Mouse (Mus musculus): ENCODE measurements around the gene Slc39a13. TPM values are rescaled to one million over a fixed set of nuclear protein-coding genes. Genes with fewer than 3 reads are reported as not detected.
A peak's percentile ranks its signal among the peaks of the same experiment; 100 is the strongest.

The Slc39a13 gene
- polyA plus RNA-seq, 1 experiment from 2014 or later: 16.1 TPM

DNA sequence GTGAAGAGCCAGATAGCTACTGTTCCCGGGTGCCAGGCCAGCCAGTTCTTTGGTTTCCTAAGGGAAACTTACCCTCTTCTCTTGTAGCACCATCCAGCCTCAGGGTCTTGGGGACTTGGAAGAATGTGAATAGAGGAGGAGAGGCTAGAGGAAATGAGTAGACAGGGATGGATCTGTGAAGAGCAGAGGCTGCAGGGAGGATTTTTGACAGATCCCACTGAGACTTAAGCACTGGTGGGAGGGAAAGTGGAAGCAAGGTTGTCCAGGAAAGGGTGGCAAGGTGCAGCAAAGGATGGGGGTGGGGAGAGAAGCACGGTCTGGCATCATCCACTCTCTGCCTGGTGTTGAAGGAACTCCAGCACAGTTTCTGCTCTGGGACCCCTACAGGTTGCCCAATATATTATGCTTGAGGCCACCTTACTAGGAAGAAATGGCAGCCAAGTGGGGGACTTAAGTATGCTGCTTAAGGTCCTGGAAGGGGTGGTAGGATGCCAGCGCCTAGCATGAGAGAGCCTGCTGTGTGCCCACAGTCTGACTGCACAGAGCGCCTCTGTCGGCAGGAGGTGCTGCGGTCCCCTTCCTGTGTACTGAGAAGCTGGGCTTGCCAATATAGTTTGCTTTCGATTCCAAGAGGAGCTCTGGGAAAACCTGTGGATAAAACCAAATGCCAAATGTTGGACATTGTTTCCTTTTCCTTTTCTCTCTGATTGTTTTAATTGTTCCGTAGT is 52.0 kb downstream of the Slc39a13 start:
- no peaks in the 10 kb centered on the region for H3K27me3 ChIP-seq (replicated peaks; ENCODE audit: control insufficient read depth, insufficient read depth, low read length)
- H3K9ac ChIP-seq (ENCODE audit: low read length): no peak overlapping the region
- no peak overlapping the region for H3K4me2 ChIP-seq (ENCODE audit: low read length)
- H3K4me1 ChIP-seq (ENCODE audit: control insufficient read depth, insufficient read depth, low read length): no peaks in the 10 kb centered on the region
- peaks cover 41% of the 10 kb centered on the region for H3K36me3 ChIP-seq (ENCODE audit: control insufficient read depth, insufficient read depth, low read length)
- no peak overlapping the region for H3K4me3 ChIP-seq (ENCODE audit: low read depth, low read length)
- WGBS: 80% methylated on average over 8 of the region's 8 CpGs
- ATAC-seq: no peak
- DNase-seq (ENCODE audit: low spot score): peak; percentile 23
- H3K9me3 ChIP-seq (replicated peaks; ENCODE audit: control insufficient read depth, low read length): no peaks in the 10 kb centered on the region
- no peak overlapping the region for H3K27ac ChIP-seq (ENCODE audit: low read depth, low read length)

GRCm38 (mm10) chr2:91015386-91015785 is 54.8 kb downstream of the Slc39a13 start:
- H3K27ac ChIP-seq (ENCODE audit: low read depth, low read length): no peak overlapping the region
- no peak for DNase-seq (ENCODE audit: low spot score)
- H3K4me1 ChIP-seq (ENCODE audit: control insufficient read depth, insufficient read depth, low read length): no peaks in the 10 kb centered on the region
- no peak overlapping the region for H3K4me3 ChIP-seq (ENCODE audit: low read depth, low read length)
- H3K36me3 ChIP-seq (ENCODE audit: control insufficient read depth, insufficient read depth, low read length): peaks cover 59% of the 10 kb centered on the region
- no peaks in the 10 kb centered on the region for H3K27me3 ChIP-seq (replicated peaks; ENCODE audit: control insufficient read depth, insufficient read depth, low read length)
- H3K9ac ChIP-seq (ENCODE audit: low read length): no peak overlapping the region
- 87% methylated on average over 4 of the region's 4 CpGs for WGBS
- no peaks in the 10 kb centered on the region for H3K9me3 ChIP-seq (replicated peaks; ENCODE audit: control insufficient read depth, low read length)
- no peak for ATAC-seq
- no peak overlapping the region for H3K4me2 ChIP-seq (ENCODE audit: low read length)

DNA sequence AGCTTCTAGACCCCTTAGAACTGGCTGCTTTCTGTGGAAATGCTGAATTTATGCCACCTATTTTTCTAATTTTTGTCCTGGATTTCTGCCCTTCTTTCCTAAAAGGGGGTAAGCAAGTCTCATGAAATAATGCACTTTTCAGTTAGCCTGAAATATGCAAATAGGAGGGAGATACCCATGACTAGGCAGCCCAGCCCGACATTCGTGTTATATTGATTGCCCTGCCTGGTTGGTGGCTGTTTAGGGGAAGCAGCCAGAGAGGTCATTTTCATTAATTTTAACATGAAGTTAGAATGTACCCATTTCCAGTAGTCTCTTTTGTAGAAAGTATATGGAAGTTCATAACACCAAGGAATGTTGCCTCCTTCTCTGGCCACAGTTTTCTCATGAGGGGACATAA is 56.3 kb downstream of the Slc39a13 start:
- H3K27ac ChIP-seq (ENCODE audit: low read depth, low read length): no peak overlapping the region
- no peaks in the 10 kb centered on the region for H3K4me1 ChIP-seq (ENCODE audit: control insufficient read depth, insufficient read depth, low read length)
- WGBS: 86% methylated on average over 2 of the region's 2 CpGs
- ATAC-seq (no peak), DNase-seq (ENCODE audit: low spot score) (no peak)
- no peak overlapping the region for H3K4me3 ChIP-seq (ENCODE audit: low read depth, low read length)
- peaks cover 64% of the 10 kb centered on the region for H3K36me3 ChIP-seq (ENCODE audit: control insufficient read depth, insufficient read depth, low read length)
- H3K9ac ChIP-seq (ENCODE audit: low read length): no peak overlapping the region
- H3K9me3 ChIP-seq (replicated peaks; ENCODE audit: control insufficient read depth, low read length): no peaks in the 10 kb centered on the region
- no peak overlapping the region for H3K4me2 ChIP-seq (ENCODE audit: low read length)
- no peaks in the 10 kb centered on the region for H3K27me3 ChIP-seq (replicated peaks; ENCODE audit: control insufficient read depth, insufficient read depth, low read length)

Other genes starting within 250 kb of the Slc39a13 start
- 318 and 353 TPM in 2 replicates for gene Mtch2, start 223.3 kb downstream of the Slc39a13 start, polyA plus RNA-seq (2014; fragmentation: Nextera tagmentation; extraction: Ambion mirVana)
- gene C1qtnf4, start 184.6 kb downstream of the Slc39a13 start, polyA plus RNA-seq (2014; fragmentation: Nextera tagmentation; extraction: Ambion mirVana): 18.4 and 18.8 TPM in 2 replicates
- gene Kbtbd4, start 165.7 kb downstream of the Slc39a13 start, polyA plus RNA-seq (2014; fragmentation: Nextera tagmentation; extraction: Ambion mirVana): 51.1 and 55.9 TPM in 2 replicates
- 230 and 240 TPM in 2 replicates for gene Ndufs3, start 165.6 kb downstream of the Slc39a13 start, polyA plus RNA-seq (2014; fragmentation: Nextera tagmentation; extraction: Ambion mirVana)
- gene Celf1, start 130.0 kb downstream of the Slc39a13 start, polyA plus RNA-seq (2014; fragmentation: Nextera tagmentation; extraction: Ambion mirVana): 76.4 and 91.0 TPM in 2 replicates
- gene Rapsn, start 34.8 kb downstream of the Slc39a13 start, polyA plus RNA-seq (2014; fragmentation: Nextera tagmentation; extraction: Ambion mirVana): 0.95 and 1.2 TPM in 2 replicates
- 298 and 304 TPM in 2 replicates for gene Psmc3, start 16.4 kb downstream of the Slc39a13 start, polyA plus RNA-seq (2014; fragmentation: Nextera tagmentation; extraction: Ambion mirVana)
- gene Spi1, start 12.0 kb upstream of the Slc39a13 start, polyA plus RNA-seq (2014; fragmentation: Nextera tagmentation; extraction: Ambion mirVana): 2.4 and 2.9 TPM in 2 replicates
- not detected in 2 replicates for gene Mybpc3, start 47.7 kb upstream of the Slc39a13 start, polyA plus RNA-seq (2014; fragmentation: Nextera tagmentation; extraction: Ambion mirVana)
- 20.9 and 30.0 TPM in 2 replicates for gene Madd, start 113.4 kb upstream of the Slc39a13 start, polyA plus RNA-seq (2014; fragmentation: Nextera tagmentation; extraction: Ambion mirVana)
- gene Nr1h3, start 132.4 kb upstream of the Slc39a13 start, polyA plus RNA-seq (2014; fragmentation: Nextera tagmentation; extraction: Ambion mirVana): 2.5 and 3.0 TPM in 2 replicates
- gene Acp2, start 132.5 kb upstream of the Slc39a13 start, polyA plus RNA-seq (2014; fragmentation: Nextera tagmentation; extraction: Ambion mirVana): 38.2 and 41.2 TPM in 2 replicates
- gene Ddb2, start 166.6 kb upstream of the Slc39a13 start, polyA plus RNA-seq (2014; fragmentation: Nextera tagmentation; extraction: Ambion mirVana): 9.4 and 9.9 TPM in 2 replicates
- 16.9 and 19.1 TPM in 2 replicates for gene Pacsin3, start 185.5 kb upstream of the Slc39a13 start, polyA plus RNA-seq (2014; fragmentation: Nextera tagmentation; extraction: Ambion mirVana)
- 72.9 and 76.4 TPM in 2 replicates for gene Arfgap2, start 194.6 kb upstream of the Slc39a13 start, polyA plus RNA-seq (2014; fragmentation: Nextera tagmentation; extraction: Ambion mirVana)

Measured in forebrain, embryonic 14.5 days (tissue).